In genomic region chr2:120566886-120567797, GRCm38 (mm10) we compare ENCODE assay signal across 7 mouse cellular contexts. TPM values are rescaled to one million over a fixed set of nuclear protein-coding genes. Genes with fewer than 3 reads are reported as not detected.
DNase-seq lines count a peak whose midpoint lies in the region; ATAC-seq lines count a peak whose summit lies in the region.

TSS of gene Snap23 (plus strand) at chr2:120567671.

- H3K27ac ChIP-seq in embryonic facial prominence, embryonic 11.5 days (replicated peaks; ENCODE audit: low read depth, low read length): 0 out of 2 replicates have a peak within 1 kb of the TSS, but pooled peaks have one; percentile 14
- H3K27ac ChIP-seq in limb, embryonic 10.5 days: peak within 1 kb of the TSS; percentile 90
- peak within 1 kb of the TSS; percentile 72 for H3K27ac ChIP-seq in midbrain, embryonic 13.5 days

- peak within 1 kb of the TSS; percentile 63 for H3K4me3 ChIP-seq in embryonic facial prominence, embryonic 11.5 days (ENCODE audit: low read depth, low read length)
- peak within 1 kb of the TSS; percentile 83 for H3K4me3 ChIP-seq in limb, embryonic 10.5 days
- peak within 1 kb of the TSS; percentile 75 for H3K4me3 ChIP-seq in midbrain, embryonic 13.5 days (replicated peaks)

- peak; percentile 89 for ATAC-seq in embryonic facial prominence, embryonic 11.5 days (replicated peaks; ENCODE audit: insufficient number of reproducible peaks, low FRiP score, low TSS enrichment, low read depth)
- peak; percentile 75 for ATAC-seq in granulocyte monocyte progenitor cell, adult 5-6 weeks (replicated peaks; ENCODE audit: poor library complexity, severe bottlenecking)
- ATAC-seq in midbrain, embryonic 13.5 days: peak; percentile 94

- peak within 1 kb of the TSS; percentile 71 for H3K9ac ChIP-seq in embryonic facial prominence, embryonic 11.5 days (replicated peaks; ENCODE audit: low read length)
- H3K9ac ChIP-seq in midbrain, embryonic 13.5 days (replicated peaks): peak within 1 kb of the TSS; percentile 84

- no peaks in the 10 kb centered on the region for H3K4me1 ChIP-seq in embryonic facial prominence, embryonic 11.5 days (ENCODE audit: control insufficient read depth, insufficient read depth, low read length)
- H3K4me1 ChIP-seq in limb, embryonic 10.5 days: peaks cover 20% of the 10 kb centered on the region
- H3K4me1 ChIP-seq in midbrain, embryonic 13.5 days (replicated peaks): peaks cover 31% of the 10 kb centered on the region

- no peaks in the 10 kb centered on the region for H3K27me3 ChIP-seq in embryonic facial prominence, embryonic 11.5 days (ENCODE audit: control insufficient read depth, insufficient read depth, low read length)
- H3K27me3 ChIP-seq in limb, embryonic 10.5 days (ENCODE audit: low read depth, poor library complexity, severe bottlenecking): no peaks in the 10 kb centered on the region
- no peaks in the 10 kb centered on the region for H3K27me3 ChIP-seq in midbrain, embryonic 13.5 days

- H3K9me3 ChIP-seq in embryonic facial prominence, embryonic 11.5 days (replicated peaks; ENCODE audit: control insufficient read depth, low read length): no peaks in the 10 kb centered on the region
- H3K9me3 ChIP-seq in limb, embryonic 10.5 days (replicated peaks): no peaks in the 10 kb centered on the region
- H3K9me3 ChIP-seq in midbrain, embryonic 13.5 days: no peaks in the 10 kb centered on the region

- H3K36me3 ChIP-seq in embryonic facial prominence, embryonic 11.5 days (replicated peaks; ENCODE audit: control insufficient read depth, insufficient read depth, low read depth, low read length): no peaks in the 10 kb centered on the region
- H3K36me3 ChIP-seq in limb, embryonic 10.5 days: peaks cover 11% of the 10 kb centered on the region
- H3K36me3 ChIP-seq in midbrain, embryonic 13.5 days: peaks cover 6% of the 10 kb centered on the region; the same call in 1 of the 2 replicates

- under 1% methylated on average over 42 of the region's 42 CpGs for WGBS in embryonic facial prominence, embryonic 11.5 days
- 2% methylated on average over 42 of the region's 42 CpGs for WGBS in limb, embryonic 10.5 days
- WGBS in midbrain, embryonic 13.5 days: 2% methylated on average over 42 of the region's 42 CpGs

- peak within 1 kb of the TSS; percentile 57 for H3K4me2 ChIP-seq in embryonic facial prominence, embryonic 11.5 days (ENCODE audit: low read depth, low read length)
- H3K4me2 ChIP-seq in midbrain, embryonic 13.5 days (replicated peaks): peak within 1 kb of the TSS; percentile 76

- peak; percentile 97 for DNase-seq in adrenal gland, postnatal 14 days
- peak; percentile 97 for DNase-seq in embryonic facial prominence, embryonic 11.5 days (ENCODE audit: low spot score)
- peak; percentile 98 for DNase-seq in kidney, adult 11 months
- DNase-seq in limb, embryonic 10.5 days (ENCODE audit: low spot score): peak; percentile 97
- peak; percentile 85 for DNase-seq in spleen, adult 12 weeks (ENCODE audit: low spot score)

RNA-seq across cellular contexts. Expression of gene Snap23, which starts in this region (rescaled TPM):
- total RNA-seq in adrenal gland, postnatal 14 days (2021): 55.9 and 56.0 TPM in 2 replicates
- 62.0 and 66.4 TPM in 2 replicates for polyA plus RNA-seq in embryonic facial prominence, embryonic 11.5 days (2014; fragmentation: Nextera tagmentation; extraction: Ambion mirVana)
- 51.2 and 56.5 TPM in 2 replicates for total RNA-seq in granulocyte monocyte progenitor cell, adult 5-6 weeks (2014; fragmentation: Nextera tagmentation)
- total RNA-seq in granulocyte monocyte progenitor cell, adult 5-6 weeks (2017): 92.1 and 119 TPM in 2 replicates
- 60.2 and 62.6 TPM in 2 replicates for polyA plus RNA-seq in limb, embryonic 10.5 days (2016; fragmentation: Nextera tagmentation; extraction: Ambion mirVana)
- polyA plus RNA-seq in midbrain, embryonic 13.5 days (2015; fragmentation: Nextera tagmentation; extraction: Ambion mirVana): 18.9 and 20.2 TPM in 2 replicates

Comparison
In these comparisons a context has a peak if more than half of its experiments do, and no peak if none do; other contexts are left out.
1. Peak in every context shown above with its lines: DNase-seq, ATAC-seq, H3K4me3 ChIP-seq and H3K27ac ChIP-seq.
2. H3K27ac ChIP-seq: peak in every context shown above with its lines; median percentile 90 in limb, embryonic 10.5 days; 72 in midbrain, embryonic 13.5 days; 14 in embryonic facial prominence, embryonic 11.5 days.